ENCODE assay signal across 28 mouse cellular contexts in genomic region chr3:149118806-149119205, GRCm38 (mm10).
"Had no signal": no experiment of that assay in that cellular context is flagged by ENCODE, and none has a peak within 500 bp of the region (broad histone marks: within the 10 kb centered on the region; RNA-seq: fewer than 3 reads in every experiment).

No protein-coding gene starts in this region.

- H3K4me2 ChIP-seq: embryonic facial prominence, embryonic 12.5 days; embryonic facial prominence, embryonic 13.5 days; embryonic facial prominence, embryonic 15.5 days; forebrain, embryonic 12.5 days; forebrain, embryonic 13.5 days; forebrain, embryonic 15.5 days had no signal

- H3K9me3 ChIP-seq: embryonic facial prominence, embryonic 10.5 days; embryonic facial prominence, embryonic 12.5 days; embryonic facial prominence, embryonic 13.5 days; embryonic facial prominence, embryonic 15.5 days; forebrain, embryonic 10.5 days; forebrain, embryonic 12.5 days; forebrain, embryonic 13.5 days; forebrain, embryonic 15.5 days had no signal

- H3K27ac ChIP-seq: embryonic facial prominence, embryonic 10.5 days; embryonic facial prominence, embryonic 12.5 days; embryonic facial prominence, embryonic 13.5 days; embryonic facial prominence, embryonic 15.5 days; forebrain, embryonic 10.5 days; forebrain, embryonic 12.5 days; forebrain, embryonic 13.5 days; forebrain, embryonic 15.5 days; gastrocnemius, adult 2 months; heart, adult 2 months had no signal

- H3K36me3 ChIP-seq: embryonic facial prominence, embryonic 10.5 days; embryonic facial prominence, embryonic 12.5 days; embryonic facial prominence, embryonic 13.5 days; embryonic facial prominence, embryonic 15.5 days; forebrain, embryonic 10.5 days; forebrain, embryonic 12.5 days; forebrain, embryonic 15.5 days had no signal

- DNase-seq: cerebellum, adult 2 months; cerebellum, adult 8-10 months; cerebellum, adult 9-10 months; cerebellum, adult 9-11 months; cerebellum, postnatal 10 days; cerebellum, postnatal 14 days; cerebellum, postnatal 25 days; cerebellum, postnatal 36 days; embryo, embryonic 11 days; forebrain, postnatal 0 days; gastrocnemius, adult 2 months; gastrocnemius, postnatal 10 days; gastrocnemius, postnatal 14 days; gastrocnemius, postnatal 25 days; gastrocnemius, postnatal 36 days; heart, adult 18-20 months; heart, adult 2 months had no signal

- H3K9ac ChIP-seq: embryonic facial prominence, embryonic 12.5 days; embryonic facial prominence, embryonic 13.5 days; embryonic facial prominence, embryonic 15.5 days; forebrain, embryonic 12.5 days; forebrain, embryonic 13.5 days; forebrain, embryonic 15.5 days; forebrain, postnatal 0 days had no signal

- ATAC-seq: forebrain, embryonic 13.5 days; forebrain, embryonic 14.5 days; forebrain, embryonic 15.5 days; forebrain, embryonic 16.5 days; forebrain, postnatal 0 days had no signal

- H3K4me3 ChIP-seq: embryonic facial prominence, embryonic 10.5 days; embryonic facial prominence, embryonic 12.5 days; embryonic facial prominence, embryonic 13.5 days; embryonic facial prominence, embryonic 15.5 days; erythroblast, embryonic 14.5 days; forebrain, embryonic 10.5 days; forebrain, embryonic 12.5 days; forebrain, embryonic 13.5 days; forebrain, embryonic 15.5 days; gastrocnemius, adult 2 months; heart, adult 2 months had no signal

- H3K27me3 ChIP-seq: embryonic facial prominence, embryonic 12.5 days; embryonic facial prominence, embryonic 13.5 days; embryonic facial prominence, embryonic 15.5 days; forebrain, embryonic 12.5 days; forebrain, embryonic 13.5 days; forebrain, embryonic 15.5 days had no signal

- H3K4me1 ChIP-seq: forebrain, embryonic 12.5 days; forebrain, embryonic 15.5 days had no signal
